Mouse (Mus musculus) heart, adult 9 months (tissue): ENCODE results near the gene Stat3.
A peak's percentile ranks its signal among the peaks of the same experiment; 100 is the strongest.

Experiments used
- DNase-seq, 2 experiments: peaks; one replicate each; pipeline ENCODE4 v3.0.0; 2022; ENCODE audit warnings: low spot score in 2 of 2

The Stat3 gene

GRCm38 (mm10) chr11:100939512-100940151 is at the start of gene Stat3:
Gene Stat3, minus strand, starts transcription at chr11:100939540.
- peak; percentile 99 to 100 for DNase-seq

- DNase-seq = no peak
Measured at GRCm38 (mm10) chr11:100988674-100989073, 49.3 kb upstream of the Stat3 start.

- DNase-seq = no peak
Measured at GRCm38 (mm10) chr11:100985607-100986006, 46.3 kb upstream of the Stat3 start.

DNA sequence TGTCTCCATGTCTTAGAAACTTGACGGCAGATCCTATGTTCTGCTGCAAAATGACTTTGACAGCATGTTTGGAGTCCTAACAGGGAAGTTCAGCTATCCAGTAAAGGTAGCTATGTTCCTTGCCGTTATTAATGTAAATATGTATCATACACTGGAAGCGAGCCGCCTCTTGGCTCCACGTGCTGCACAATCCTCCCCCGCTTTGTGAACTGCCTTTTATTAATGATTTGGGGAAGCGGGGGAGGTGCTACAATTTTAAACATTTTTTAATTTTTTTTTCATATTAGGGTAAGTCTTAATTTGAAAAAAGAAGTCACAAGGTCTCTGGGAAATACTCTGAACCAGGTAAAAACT is 44.4 kb upstream of the Stat3 start:
- DNase-seq = no peak

DNA sequence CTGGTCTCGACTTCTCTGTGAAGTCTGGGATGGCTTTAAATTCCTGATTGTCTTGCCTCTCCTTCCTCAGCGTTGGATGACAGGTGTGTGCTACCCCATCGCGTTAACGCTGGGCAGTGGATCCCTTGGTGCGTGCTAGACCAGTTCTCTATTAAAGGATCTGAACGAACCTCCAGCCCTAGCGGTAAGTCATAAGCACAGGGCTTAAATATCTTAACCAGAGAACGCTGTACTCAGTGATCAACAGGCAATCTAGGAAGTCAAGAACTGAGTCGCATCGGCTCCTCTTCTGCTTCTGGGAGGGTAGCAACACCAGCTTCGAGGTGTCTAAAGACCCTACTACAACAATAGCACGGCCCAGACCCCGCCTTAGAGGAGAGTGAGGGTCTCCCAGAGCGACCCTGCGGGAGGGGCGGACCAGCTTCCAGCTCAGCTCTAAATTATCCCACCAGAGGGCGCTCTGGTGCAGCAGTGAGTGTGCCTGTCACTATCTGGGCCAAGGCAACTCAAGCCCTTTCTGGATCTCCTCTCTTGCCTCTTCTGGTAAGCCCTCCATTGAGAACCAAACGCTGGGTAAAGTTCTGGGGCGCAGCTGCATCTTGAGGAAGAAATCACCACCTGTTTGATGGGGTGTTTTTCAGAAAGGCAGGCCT is 43.9 kb upstream of the Stat3 start:
- DNase-seq = peak in 1 of 2 experiments; percentile 82

DNA sequence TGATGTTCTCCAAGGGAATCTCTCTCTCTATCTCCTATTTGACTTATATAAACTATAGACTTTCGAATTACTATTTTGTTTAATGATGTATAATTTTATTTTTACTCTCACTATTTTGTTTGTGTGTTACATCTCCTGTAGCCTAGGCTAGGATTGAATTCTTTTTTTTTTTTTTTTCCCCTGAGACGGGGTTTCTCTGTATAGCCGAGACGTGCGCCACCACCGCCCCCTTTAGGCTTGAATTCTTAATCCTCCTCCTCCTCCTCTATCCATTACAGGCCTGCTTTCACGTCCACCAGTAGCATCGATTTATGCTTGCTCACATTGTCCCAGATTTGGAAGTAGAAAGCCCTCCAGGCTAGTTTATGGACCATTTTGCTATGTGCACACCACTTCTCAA is 42.7 kb upstream of the Stat3 start:
- DNase-seq = no peak

- DNase-seq = no peak
Measured at GRCm38 (mm10) chr11:100981236-100981635, 41.9 kb upstream of the Stat3 start.

- no peak for DNase-seq
Measured at GRCm38 (mm10) chr11:100980438-100980837, 41.1 kb upstream of the Stat3 start.

DNA sequence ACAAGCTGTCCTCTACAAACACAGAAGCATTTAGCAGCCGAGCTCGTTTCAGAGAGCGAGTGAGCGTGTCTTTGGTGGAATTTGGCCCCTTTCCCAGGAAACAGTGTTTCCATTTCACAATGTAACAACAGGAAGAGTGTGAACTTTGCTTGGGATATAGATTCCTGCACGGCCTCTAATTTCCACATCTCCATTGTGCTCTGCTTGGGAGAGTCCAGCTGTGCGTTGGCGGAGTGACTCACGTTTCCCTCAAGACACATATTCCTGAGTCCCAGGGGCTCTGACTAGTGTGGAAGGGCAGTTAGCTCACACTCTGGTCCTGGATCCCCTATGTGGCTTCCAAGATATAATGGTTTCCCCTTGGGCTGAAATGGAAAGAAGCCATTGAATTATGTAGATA is 40.5 kb upstream of the Stat3 start:
- peak; percentile 81 to 84 for DNase-seq

DNA sequence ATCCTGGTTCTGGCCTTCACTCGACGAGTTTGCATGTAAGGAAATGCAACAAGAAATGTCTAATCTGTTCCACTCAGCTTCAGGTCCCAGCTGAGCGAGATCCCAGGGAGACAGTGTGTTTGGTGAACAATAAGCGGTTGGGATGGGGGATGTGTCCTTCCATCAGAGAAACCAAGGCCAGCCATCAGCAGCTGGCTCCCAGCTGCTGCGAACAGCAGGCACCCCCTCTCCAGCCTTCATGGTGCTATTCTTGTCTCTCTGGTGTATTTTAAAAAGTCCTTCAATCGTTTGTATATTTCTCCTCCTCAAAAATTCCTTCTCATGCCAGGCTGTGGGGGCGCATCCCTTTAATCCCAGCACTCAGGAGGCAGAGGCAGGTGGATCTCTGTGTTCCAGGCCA is 35.9 kb upstream of the Stat3 start:
- DNase-seq = no peak

GRCm38 (mm10) chr11:100974381-100974970 is 35.1 kb upstream of the Stat3 start:
- peak in 1 of 2 experiments; percentile 67 for DNase-seq

- DNase-seq = no peak
Measured at GRCm38 (mm10) chr11:100973245-100973644, 33.9 kb upstream of the Stat3 start.

DNA sequence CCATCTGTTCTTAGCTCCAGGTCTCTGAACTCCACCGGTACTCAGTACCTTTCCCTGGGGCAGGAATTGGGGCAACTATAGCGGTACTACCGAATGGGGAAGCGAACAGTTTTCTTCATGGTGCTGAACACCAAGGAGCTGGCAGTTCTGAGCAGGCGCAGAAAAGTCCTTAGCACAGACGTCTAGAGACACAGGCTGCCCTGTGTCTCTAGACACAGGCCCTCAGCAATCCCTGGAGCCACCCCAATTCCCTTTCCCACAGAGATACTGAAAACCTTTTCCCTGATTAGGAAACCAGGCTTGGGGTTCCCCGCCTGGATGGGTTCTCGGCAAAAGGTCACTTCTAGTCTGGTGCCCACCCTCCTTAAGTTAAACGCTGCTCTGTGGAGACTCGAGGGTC is 32.1 kb upstream of the Stat3 start:
- DNase-seq = no peak

DNA sequence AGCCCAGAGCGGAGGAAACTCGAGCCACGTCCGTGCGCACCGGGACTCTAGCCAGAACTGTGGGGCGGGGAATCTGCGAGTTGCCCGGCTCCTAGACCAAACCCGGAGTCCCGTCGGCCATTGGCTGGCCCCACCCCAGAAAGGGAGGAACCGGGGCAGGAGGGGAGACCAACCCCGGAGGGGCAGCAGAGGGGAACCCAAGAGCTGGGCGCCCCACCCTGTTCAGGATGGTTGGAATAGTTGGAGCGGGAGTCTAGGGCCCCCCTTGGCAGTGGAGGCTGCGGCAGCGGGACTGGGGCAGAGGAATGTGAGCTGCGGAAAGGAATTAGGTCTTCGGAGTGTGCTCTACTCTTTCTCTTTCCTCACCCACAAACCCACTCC is 31.2 kb upstream of the Stat3 start, which contains the start of gene Cavin1:
Cavin1 (minus strand) TSS at position 331 of the 381 bp plus-strand sequence.
- DNase-seq = peak; percentile 99

DNA sequence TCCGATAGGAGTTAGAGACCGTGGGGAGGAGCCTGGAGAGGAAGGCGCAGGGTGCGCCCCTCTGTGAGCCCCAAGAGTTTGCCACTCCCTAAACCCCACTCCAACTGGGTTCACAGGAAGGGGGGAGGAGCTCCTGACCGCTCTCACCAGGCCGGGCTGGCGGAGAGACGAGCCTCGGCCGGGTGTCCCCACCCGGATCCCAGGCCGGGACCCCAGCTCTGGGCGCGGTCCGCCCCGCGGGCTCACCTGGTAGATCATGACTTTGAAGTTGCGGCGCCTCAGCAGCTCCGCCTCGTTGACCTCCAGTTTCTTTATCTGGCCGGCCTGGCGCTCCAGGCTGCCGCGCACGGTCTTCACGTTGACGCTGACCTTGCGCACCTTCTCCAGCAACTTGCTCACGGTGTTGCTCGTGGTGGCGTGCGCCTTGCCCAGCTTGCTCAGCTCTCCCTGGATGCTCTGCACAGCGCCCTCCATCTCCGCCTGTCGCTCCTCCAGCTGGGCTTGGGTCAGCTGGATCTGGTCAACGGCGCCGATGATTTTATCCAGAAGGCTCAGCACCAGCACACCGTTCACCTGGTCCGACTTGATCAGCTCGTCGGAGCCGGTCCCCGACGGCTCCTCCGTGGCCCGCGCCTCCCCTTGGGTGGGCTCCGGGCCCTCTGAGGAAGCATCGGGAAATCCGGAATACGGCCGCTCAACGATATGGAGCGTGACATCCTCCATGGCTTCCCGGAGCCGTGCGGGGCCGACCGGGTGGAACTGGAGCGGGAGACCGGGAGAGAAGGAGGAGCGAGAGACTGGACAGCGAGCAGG is 30.6 kb upstream of the Stat3 start:
- DNase-seq = peak; percentile 84 to 86

- no peak for DNase-seq
Measured at GRCm38 (mm10) chr11:100969189-100969743, 29.9 kb upstream of the Stat3 start.

DNA sequence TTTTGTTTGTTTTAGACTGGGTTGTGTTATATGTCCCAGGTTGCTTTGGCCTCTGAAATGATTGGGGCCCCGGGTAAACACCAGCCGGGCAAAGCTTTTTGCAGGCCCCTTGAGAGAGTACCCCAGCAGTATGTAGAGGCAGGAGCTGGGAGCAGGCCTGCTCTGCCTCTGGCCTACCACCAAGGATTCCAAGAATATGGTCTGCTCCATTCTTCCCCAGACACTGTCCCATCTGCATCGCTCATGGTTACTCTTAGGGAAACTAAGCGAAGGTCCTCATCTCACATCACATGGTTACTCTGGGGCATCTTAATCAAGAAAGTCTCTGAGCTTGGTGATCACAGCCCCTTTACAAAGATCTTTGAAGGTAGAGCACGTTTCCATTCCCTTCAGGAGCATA is 29.2 kb upstream of the Stat3 start:
- DNase-seq = no peak

GRCm38 (mm10) chr11:100967881-100968420 is 28.6 kb upstream of the Stat3 start:
- no peak for DNase-seq

- DNase-seq = no peak
Measured at GRCm38 (mm10) chr11:100967376-100967775, 28.0 kb upstream of the Stat3 start.

DNA sequence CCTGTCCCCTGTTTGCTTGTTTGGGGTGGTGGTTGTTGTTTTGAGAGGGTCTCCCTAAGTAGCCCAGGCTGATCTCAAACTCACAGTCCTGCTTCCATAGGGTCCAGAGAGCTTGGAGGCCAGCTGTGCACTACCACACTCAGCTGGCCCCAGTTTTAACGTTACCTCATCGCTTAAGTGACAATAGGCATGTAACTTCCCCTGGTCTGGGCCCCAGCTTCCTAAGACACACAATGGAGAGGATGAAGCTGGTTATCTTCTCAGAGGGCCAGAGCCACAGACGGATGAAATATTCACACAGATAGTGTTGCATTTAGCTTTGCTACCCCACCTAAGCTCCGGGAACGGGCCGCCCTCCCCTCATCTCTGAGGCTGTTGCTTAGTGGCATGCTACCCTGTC is 26.4 kb upstream of the Stat3 start:
- no peak for DNase-seq

DNA sequence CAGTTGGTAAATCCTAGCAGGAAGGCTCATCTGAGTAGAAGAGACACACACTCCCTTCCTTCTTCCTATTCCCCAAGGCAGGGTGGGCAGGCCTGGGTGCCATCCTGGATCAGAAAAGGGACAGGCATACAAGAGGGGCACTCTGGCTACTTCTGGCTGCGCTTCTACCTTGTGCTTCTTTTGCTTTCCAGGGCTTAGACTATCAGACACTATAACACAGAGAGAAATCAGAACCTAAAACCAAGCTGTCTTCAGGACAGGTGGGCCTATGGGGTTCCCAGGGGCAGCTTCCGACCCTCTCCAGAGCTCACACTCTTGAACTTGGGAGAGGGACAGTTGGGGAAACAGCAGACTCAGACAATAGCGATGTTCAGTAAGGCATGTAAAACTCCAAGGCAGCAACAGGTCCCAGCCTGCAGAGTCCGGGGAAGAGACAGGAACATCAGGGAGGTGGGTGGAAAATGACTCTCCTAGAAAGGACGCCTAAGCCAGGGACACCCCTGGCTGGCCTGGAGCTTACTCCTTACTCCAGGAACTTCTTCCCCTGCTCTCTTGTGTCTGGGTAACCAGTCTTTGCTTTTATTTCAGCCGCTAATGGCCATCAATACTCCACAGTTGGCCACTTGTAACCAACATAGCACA is 25.7 kb upstream of the Stat3 start:
- no peak for DNase-seq
